Mouse (Mus musculus) lung, adult 2 months (tissue): ENCODE measurements around the gene S100a8. TPM values are rescaled to one million over a fixed set of nuclear protein-coding genes. Genes with fewer than 3 reads are reported as not detected.

Source experiments
- DNase-seq: peaks from one replicate; pipeline ENCODE4 v3.0.0; 2022
- H3K4me1 ChIP-seq: fragments of 200-500 bp; 2 replicates; pipeline ENCODE4 v1.6.1; 2011; ENCODE audit warnings: low read length; ENCODE audit not compliant: control insufficient read depth, insufficient read depth
- H3K4me3 ChIP-seq: fragments of 200-500 bp; replicated peaks from 2 replicates; pipeline ENCODE3; 2011; ENCODE audit warnings: low read depth, mild to moderate bottlenecking, control low read depth, low read length; ENCODE audit errors: extremely low read depth
- CTCF ChIP-seq: fragments of 200-500 bp; IDR thresholded peaks from 2 replicates; pipeline ENCODE4 v1.5.1; 2011; ENCODE audit warnings: mild to moderate bottlenecking, low read length, control low read depth; ENCODE audit not compliant: insufficient read depth
- POLR2A ChIP-seq: fragments of 200-500 bp; IDR thresholded peaks from 2 replicates; pipeline ENCODE4 v1.6.1; 2011; ENCODE audit warnings: low read depth, mild to moderate bottlenecking, control low read depth, low read length, borderline replicate concordance; ENCODE audit errors: extremely low read depth
- WGBS: fragments of 180-500 bp; shearing (Covaris S2); methylation state at CpG from one replicate; pipeline ENCODE4 v1.1.7; 2018; 5-methylcytosine and 5-hydroxymethylcytosine counted together
- polyA plus RNA-seq: library from polyadenylated mRNA; depleted of rRNA; stranded (reverse); fragments of >200 nt; gene quantifications from 2 replicates; pipeline ENCODE4 v1.2.3, GENCODE M21; 2012; rRNA removed

Gene S100a8
- polyA plus RNA-seq, result 5.6 and 15.3 TPM in 2 replicates

- WGBS, result 44% methylated on average over 8 of the region's 8 CpGs
- H3K4me3 ChIP-seq, result no peak within 1 kb of the TSS
- TF ChIP-seq CTCF (no peak), POLR2A (no peak)
- DNase-seq, result peak; percentile 10
- no peaks in the 10 kb centered on the region for H3K4me1 ChIP-seq
These were observed at the start of gene S100a8 for GRCm38 (mm10) chr3:90668846-90669245. Gene S100a8 (plus strand): TSS chr3:90668978.

- 37% methylated on average over 7 of the region's 7 CpGs for WGBS
- Histone ChIP-seq H3K4me1 (no peaks in the 10 kb centered on the region; the same call in 1 of the 2 replicates), H3K4me3 (no peak overlapping the region)
- DNase-seq, result no peak
- TF ChIP-seq POLR2A, result no peak
- TF ChIP-seq CTCF, result no peak
These were observed 47.2 kb upstream of the S100a8 start for GRCm38 (mm10) chr3:90621552-90621951.

GRCm38 (mm10) chr3:90623435-90624071 is 45.2 kb upstream of the S100a8 start:
- DNase-seq, result peak; percentile 46
- TF ChIP-seq POLR2A (no peak), CTCF (no peak)
- WGBS, result 9% methylated on average over 2 of the region's 2 CpGs
- Histone ChIP-seq H3K4me1 (no peaks in the 10 kb centered on the region; the same call in 1 of the 2 replicates), H3K4me3 (no peak overlapping the region)

GRCm38 (mm10) chr3:90625496-90625895 is 43.3 kb upstream of the S100a8 start:
- TF ChIP-seq POLR2A (no peak), CTCF (no peak)
- DNase-seq, result no peak
- Histone ChIP-seq H3K4me1 (no peaks in the 10 kb centered on the region; the same call in 1 of the 2 replicates), H3K4me3 (no peak overlapping the region)
- WGBS, result 73% methylated on average over 5 of the region's 5 CpGs

GRCm38 (mm10) chr3:90626266-90627021 is 42.3 kb upstream of the S100a8 start:
- no peak for DNase-seq
- WGBS, result 45% methylated on average over 9 of the region's 9 CpGs
- TF ChIP-seq CTCF, result no peak
- no peak for TF ChIP-seq POLR2A

GRCm38 (mm10) chr3:90627366-90627765 is 41.4 kb upstream of the S100a8 start:
- WGBS, result 81% methylated on average over 5 of the region's 5 CpGs
- no peak for TF ChIP-seq CTCF
- TF ChIP-seq POLR2A, result no peak
- no peak for DNase-seq
- no peak overlapping the region for H3K4me3 ChIP-seq
- H3K4me1 ChIP-seq, result no peaks in the 10 kb centered on the region; the same call in 1 of the 2 replicates

More at GRCm38 (mm10) chr3:90626266-90627021, 42.3 kb upstream of the S100a8 start:
- Histone ChIP-seq H3K4me3 (no peak overlapping the region), H3K4me1 (no peaks in the 10 kb centered on the region; the same call in 1 of the 2 replicates)

- peak; percentile 51 for TF ChIP-seq CTCF
- TF ChIP-seq POLR2A, result no peak
- no peak for DNase-seq
- H3K4me1 ChIP-seq, result no peaks in the 10 kb centered on the region; the same call in 1 of the 2 replicates
- H3K4me3 ChIP-seq, result no peak overlapping the region
- WGBS, result 56% methylated on average over 4 of the region's 4 CpGs
These were observed 41.0 kb upstream of the S100a8 start for GRCm38 (mm10) chr3:90627807-90628206.

- TF ChIP-seq POLR2A (no peak), CTCF (no peak)
- 68% methylated on average over 2 of the region's 2 CpGs for WGBS
- no peaks in the 10 kb centered on the region; the same call in 1 of the 2 replicates for H3K4me1 ChIP-seq
- no peak for DNase-seq
- H3K4me3 ChIP-seq, result no peak overlapping the region
These were observed 39.5 kb upstream of the S100a8 start for GRCm38 (mm10) chr3:90629298-90629697.

- DNase-seq, result no peak
- TF ChIP-seq CTCF (no peak), POLR2A (no peak)
- no peak overlapping the region for H3K4me3 ChIP-seq
- 75% methylated on average over 2 of the region's 2 CpGs for WGBS
- H3K4me1 ChIP-seq, result no peaks in the 10 kb centered on the region
These were observed 36.8 kb upstream of the S100a8 start for GRCm38 (mm10) chr3:90631984-90632383.

- no peak for DNase-seq
- H3K4me1 ChIP-seq, result no peaks in the 10 kb centered on the region
- H3K4me3 ChIP-seq, result no peak overlapping the region
- TF ChIP-seq POLR2A (no peak), CTCF (no peak)
- 56% methylated on average over 1 of the region's 1 CpGs for WGBS
These were observed 30.1 kb upstream of the S100a8 start for GRCm38 (mm10) chr3:90638511-90639275.
